Mouse (Mus musculus): ENCODE data around the gene 1700001K19Rik.

DNA sequence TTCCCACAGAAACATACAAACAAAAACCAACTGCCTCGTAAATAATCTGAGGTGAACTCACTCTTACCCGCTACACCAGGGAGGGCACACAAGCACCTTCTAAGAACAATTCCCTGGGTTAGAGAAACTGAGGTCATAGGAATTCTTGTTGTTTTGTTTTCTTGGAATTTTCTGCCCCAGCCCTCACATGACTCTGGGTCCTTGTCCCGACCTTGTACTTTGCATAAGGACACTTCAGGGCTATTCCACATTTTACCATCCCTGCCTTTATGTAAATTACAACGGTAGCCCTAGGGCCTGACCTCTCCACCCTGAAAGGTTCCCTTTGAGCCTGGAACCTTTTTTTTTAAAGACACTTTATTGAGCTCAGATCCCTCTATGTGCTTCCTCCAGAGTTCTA lies 20.1 kb upstream of the 1700001K19Rik start, which contains the start of gene Hsp90aa1:
- no peak for TF ChIP-seq CTCF (IDR thresholded peaks at IDR 0.05)
- no peak for TF ChIP-seq EP300 (IDR thresholded peaks at IDR 0.05)

Data from lung, postnatal 0 days (tissue).